Mouse (Mus musculus) liver, adult 2 months (tissue): Measurements from ENCODE around the gene Prkcb.

Source experiments
- CTCF ChIP-seq: fragments of 200-500 bp; IDR thresholded peaks from 2 replicates; pipeline ENCODE4 v1.5.1; 2011; ENCODE audit warnings: low read depth, low read length, control low read depth
- POLR2A ChIP-seq: fragments of 200-500 bp; IDR thresholded peaks from 2 replicates; pipeline ENCODE4 v1.6.1; 2011; ENCODE audit warnings: low read length, control low read depth; ENCODE audit not compliant: insufficient read depth; ENCODE audit errors: extremely low read depth

DNA sequence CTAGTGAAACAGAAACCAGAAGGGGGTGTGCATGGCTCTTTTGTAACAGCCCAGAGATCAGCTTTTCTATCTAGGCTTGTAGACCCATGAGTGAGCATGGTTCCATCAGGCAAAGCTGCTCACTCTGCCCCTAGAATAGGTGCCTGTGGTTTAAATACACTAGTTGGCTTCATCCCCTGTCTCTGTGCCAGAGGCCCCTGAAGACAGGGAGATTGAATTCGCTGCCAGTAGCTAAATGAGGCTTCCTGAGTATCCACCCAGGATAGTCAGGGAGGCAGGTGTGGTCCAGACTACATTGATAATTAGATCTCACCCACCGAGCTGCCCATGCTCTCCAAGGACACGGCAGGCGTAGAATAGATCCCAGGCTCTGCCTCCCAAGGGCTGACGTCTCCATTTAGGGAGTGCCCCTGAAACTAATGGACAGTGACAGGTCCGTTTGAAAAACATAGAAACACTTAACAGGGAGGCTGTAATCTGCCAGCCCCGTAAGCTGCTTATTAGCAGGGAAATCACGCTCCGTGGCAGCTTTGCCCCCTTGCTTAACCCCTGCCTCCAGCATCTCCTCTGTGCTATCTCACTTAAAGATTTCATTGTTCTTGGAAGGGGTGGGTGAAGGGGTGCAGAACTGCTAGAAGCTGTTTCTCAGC lies 333.7 kb downstream of the Prkcb start:
- no peak for TF ChIP-seq CTCF
- TF ChIP-seq POLR2A, result no peak
